Mouse (Mus musculus) liver, embryonic 11.5 days (tissue): ENCODE measurements around the gene H3f3b. TPM values are rescaled to one million over a fixed set of nuclear protein-coding genes. Genes with fewer than 3 reads are reported as not detected.

ENCODE experiments used
- ATAC-seq: fragments of 200-750 bp; cut with Nextera tagmentation; replicated peaks from 2 replicates; pipeline ENCODE4 v1.8.0; 2017; ENCODE audit warnings: moderate number of reproducible peaks, mild to moderate bottlenecking, moderate TSS enrichment, moderate library complexity; ENCODE audit not compliant: low FRiP score
- DNase-seq: peaks from one replicate; pipeline ENCODE4 v3.0.0-alpha.2; 2017; ENCODE audit warnings: low spot score
- H3K27ac ChIP-seq: fragments of 300-500 bp; sonication (generic); 2 replicates; pipeline ENCODE4 v1.5.1; 2014; ENCODE audit warnings: mild to moderate bottlenecking, low read depth, low read length, control low read depth
- H3K27me3 ChIP-seq: fragments of 300-500 bp; sonication (generic); replicated peaks from 2 replicates; pipeline ENCODE4 v1.6.1; 2014; ENCODE audit warnings: low read length, mixed read lengths; ENCODE audit not compliant: control insufficient read depth, insufficient read depth
- H3K36me3 ChIP-seq: fragments of 300-500 bp; sonication (generic); 2 replicates; pipeline ENCODE4 v1.6.1; 2014; ENCODE audit warnings: mild to moderate bottlenecking, low read length, moderate library complexity, mixed read lengths; ENCODE audit not compliant: control insufficient read depth, insufficient read depth
- H3K4me1 ChIP-seq: fragments of 300-500 bp; sonication (generic); replicated peaks from 2 replicates; pipeline ENCODE4 v1.6.1; 2014; ENCODE audit warnings: low read length, mixed read lengths; ENCODE audit not compliant: control insufficient read depth, insufficient read depth
- H3K4me2 ChIP-seq: fragments of 300-500 bp; sonication (generic); 2 replicates; pipeline ENCODE4 v1.6.1; 2014; ENCODE audit warnings: mild to moderate bottlenecking, control low read depth, moderate library complexity
- H3K4me3 ChIP-seq: fragments of 300-500 bp; sonication (generic); 2 replicates; pipeline ENCODE4 v1.5.1; 2014; ENCODE audit warnings: low read depth, low read length, control low read depth
- H3K9ac ChIP-seq: fragments of 300-500 bp; sonication (generic); 2 replicates; pipeline ENCODE4 v1.6.1; 2014; ENCODE audit warnings: low read depth, low read length, control low read depth
- H3K9me3 ChIP-seq: fragments of 300-500 bp; sonication (generic); 2 replicates; pipeline ENCODE4 v1.6.1; 2016; ENCODE audit warnings: low read length, inconsistent platforms, mixed read lengths; ENCODE audit not compliant: control insufficient read depth
- WGBS: fragments of 180-500 bp; shearing (Covaris S2); extraction: QIAGEN DNeasy Blood & Tissue Kit; methylation state at CpG from one replicate; pipeline ENCODE4 v1.1.7; 2014; 5-methylcytosine and 5-hydroxymethylcytosine counted together
- polyA plus RNA-seq: library from polyadenylated mRNA; unstranded; fragments of >200 nt; fragmentation: Nextera tagmentation; extraction: Ambion mirVana; gene quantifications from 2 replicates; pipeline ENCODE4 v1.2.1, GENCODE M21; 2014

H3f3b gene
- polyA plus RNA-seq, 1 experiment from 2014 or later: 1,141 TPM

DNA sequence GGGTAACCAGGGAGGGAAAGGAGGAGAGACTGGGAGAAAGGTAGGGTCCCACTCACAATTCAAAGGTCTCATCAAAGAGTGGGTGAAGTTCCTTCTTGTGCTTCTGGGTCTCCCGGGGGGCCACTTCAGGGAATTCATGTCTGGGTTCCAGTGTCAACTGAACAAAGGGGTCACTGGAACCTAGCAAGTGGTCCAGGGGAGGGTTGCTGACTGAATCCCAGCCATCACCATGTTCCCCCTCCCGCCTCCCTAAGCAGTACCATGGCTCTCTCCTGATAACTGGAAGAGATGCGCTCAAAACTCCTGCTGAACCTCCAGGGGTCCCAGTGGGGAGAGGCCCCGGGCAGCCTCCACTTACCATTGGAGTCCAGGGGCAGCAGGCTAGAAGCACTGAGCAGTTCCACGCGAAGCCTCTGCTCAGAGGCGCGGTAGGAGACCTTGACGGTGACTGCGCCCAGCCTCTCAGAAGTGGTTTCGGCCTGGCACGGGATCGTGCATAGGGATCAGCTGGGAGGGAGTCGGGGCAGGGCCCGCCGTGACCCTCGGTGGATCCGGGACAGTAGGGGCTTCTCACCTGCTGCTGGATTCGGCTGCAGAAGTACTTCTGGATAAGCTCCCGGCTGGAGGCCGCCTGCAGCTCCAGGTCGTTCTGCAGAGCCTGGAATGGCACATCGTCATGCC, 36.6 kb upstream of the H3f3b start:
- Histone ChIP-seq H3K4me1 (no peaks in the 10 kb centered on the region), H3K9ac (no peak overlapping the region), H3K27me3 (no peaks in the 10 kb centered on the region), H3K9me3 (no peaks in the 10 kb centered on the region), H3K4me3 (no peak overlapping the region), H3K27ac (no peak overlapping the region), H3K4me2 (no peak overlapping the region), H3K36me3 (peaks cover 25% of the 10 kb centered on the region)
- 70% methylated on average over 23 of the region's 23 CpGs for WGBS
- ATAC-seq: no peak
- DNase-seq: no peak

DNA sequence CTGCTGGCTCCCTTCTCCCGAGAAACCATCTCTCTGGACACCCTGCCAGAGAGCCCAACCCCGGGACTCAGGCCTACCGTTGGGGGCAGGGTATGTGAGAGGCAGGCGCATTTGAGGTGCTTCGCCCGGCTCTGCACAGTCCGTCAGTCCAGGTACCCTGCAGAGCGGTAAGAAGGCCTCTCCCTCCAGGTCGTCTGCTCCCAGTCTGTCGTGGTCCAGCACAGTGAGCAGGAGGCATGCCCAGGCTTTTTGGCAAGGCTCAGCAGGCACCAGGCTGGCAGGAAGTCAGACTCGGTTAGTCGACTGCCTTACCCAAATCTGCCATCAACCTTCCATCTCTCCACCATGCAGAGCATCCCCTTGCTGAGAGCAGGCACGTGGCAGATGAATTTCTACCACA, 35.8 kb upstream of the H3f3b start:
- peaks cover 32% of the 10 kb centered on the region for H3K36me3 ChIP-seq
- no peaks in the 10 kb centered on the region for H3K9me3 ChIP-seq
- H3K9ac ChIP-seq: no peak overlapping the region
- WGBS: 78% methylated on average over 13 of the region's 13 CpGs
- ATAC-seq (no peak), DNase-seq (no peak)
- H3K4me1 ChIP-seq: peaks cover 1% of the 10 kb centered on the region; the same call in 1 of the 2 replicates
- H3K27ac ChIP-seq: no peak overlapping the region
- H3K27me3 ChIP-seq: no peaks in the 10 kb centered on the region
- no peak overlapping the region for H3K4me3 ChIP-seq
- H3K4me2 ChIP-seq: no peak overlapping the region

DNA sequence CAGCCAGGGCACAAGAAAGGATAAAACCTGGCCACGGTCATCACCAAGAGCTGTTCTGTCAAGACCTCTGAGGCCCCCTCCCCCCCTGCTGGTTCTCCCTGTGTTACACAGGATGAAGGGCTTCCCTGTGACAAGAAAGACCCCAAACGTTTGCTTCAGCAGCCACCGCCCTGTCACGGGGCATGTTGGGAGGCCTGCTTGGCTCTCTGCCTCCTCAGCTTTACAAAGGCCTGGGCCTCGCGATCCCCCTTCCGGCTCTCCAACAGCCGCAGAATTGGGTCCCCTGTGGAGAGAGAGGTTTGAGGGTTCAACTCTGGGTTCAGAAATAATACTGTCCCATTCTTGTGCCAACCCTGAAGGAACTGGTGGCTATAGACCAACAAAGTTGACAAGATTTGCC, 34.8 kb upstream of the H3f3b start:
- no peaks in the 10 kb centered on the region for H3K27me3 ChIP-seq
- peaks cover 40% of the 10 kb centered on the region for H3K36me3 ChIP-seq
- no peaks in the 10 kb centered on the region for H3K9me3 ChIP-seq
- no peak overlapping the region for H3K4me2 ChIP-seq
- DNase-seq: no peak
- H3K27ac ChIP-seq: no peak overlapping the region
- H3K4me3 ChIP-seq: no peak overlapping the region
- ATAC-seq: no peak
- H3K9ac ChIP-seq: no peak overlapping the region
- 75% methylated on average over 8 of the region's 8 CpGs for WGBS
- peaks cover 11% of the 10 kb centered on the region for H3K4me1 ChIP-seq

DNA sequence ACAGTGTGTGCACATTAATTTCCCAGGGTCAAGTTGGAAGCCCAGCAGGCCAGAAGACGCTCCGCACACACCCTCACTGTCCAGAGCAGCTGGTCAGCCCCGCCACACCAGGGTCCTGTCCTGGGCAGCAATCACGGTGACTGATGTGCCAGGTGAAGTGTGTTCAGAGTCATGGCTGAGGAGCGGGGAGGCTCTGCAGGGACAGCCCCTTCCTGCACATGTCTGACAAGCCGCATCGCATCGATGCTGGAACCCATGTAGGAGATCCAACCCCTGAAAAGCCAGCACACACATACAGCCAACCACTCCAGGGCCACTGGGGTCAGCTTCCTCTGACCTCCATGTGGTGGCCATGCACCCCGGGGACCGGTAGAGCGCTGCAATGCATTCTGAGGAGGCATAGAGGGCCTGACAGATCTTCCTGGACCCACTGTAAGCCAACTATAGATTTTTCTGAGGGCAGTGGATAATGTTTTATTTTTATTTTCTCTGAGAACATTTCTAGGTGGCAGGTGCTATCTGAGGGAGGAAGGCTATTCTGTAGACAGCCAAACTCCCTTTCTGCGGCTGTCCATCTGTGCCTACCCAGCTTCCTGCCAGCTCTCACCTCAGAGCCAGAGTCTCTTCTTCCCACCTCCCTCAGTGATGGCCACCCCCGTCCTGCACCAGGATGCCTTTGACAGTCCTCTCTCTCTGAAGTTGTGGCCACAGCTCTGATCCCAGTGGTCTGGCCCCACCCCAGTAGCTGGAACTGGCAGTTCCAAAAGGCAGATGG, 34.1 kb upstream of the H3f3b start:
- ATAC-seq (no peak), DNase-seq (no peak)
- H3K27ac ChIP-seq: no peak overlapping the region
- H3K4me3 ChIP-seq: no peak overlapping the region
- no peak overlapping the region for H3K9ac ChIP-seq
- no peaks in the 10 kb centered on the region for H3K9me3 ChIP-seq
- WGBS: 84% methylated on average over 13 of the region's 13 CpGs
- peaks cover 45% of the 10 kb centered on the region for H3K36me3 ChIP-seq
- no peaks in the 10 kb centered on the region for H3K27me3 ChIP-seq
- no peak overlapping the region for H3K4me2 ChIP-seq
- peaks cover 18% of the 10 kb centered on the region for H3K4me1 ChIP-seq

DNA sequence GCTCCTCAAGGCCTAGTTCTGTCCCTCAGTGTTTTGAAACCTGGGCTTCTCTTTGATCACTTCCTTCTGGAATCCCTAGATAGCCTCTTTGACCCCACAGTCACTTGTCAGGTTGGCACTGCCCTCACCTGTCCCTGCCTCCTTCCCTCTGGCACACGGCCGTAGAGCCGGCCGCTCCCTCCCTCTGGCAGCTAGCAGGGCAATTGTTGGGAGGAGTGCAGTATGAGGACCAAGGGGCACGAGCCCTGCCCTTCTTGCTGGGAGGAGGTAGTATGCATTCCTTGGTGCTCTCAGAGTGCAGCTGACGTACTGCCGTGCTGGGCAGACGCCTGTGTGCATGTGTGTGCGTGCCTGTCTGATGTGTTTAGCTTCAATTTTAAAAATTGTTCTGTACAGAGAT, 32.8 kb upstream of the H3f3b start:
- Histone ChIP-seq H3K4me3 (no peak overlapping the region), H3K4me1 (peaks cover 29% of the 10 kb centered on the region), H3K9ac (no peak overlapping the region), H3K4me2 (no peak overlapping the region), H3K27ac (no peak overlapping the region), H3K27me3 (no peaks in the 10 kb centered on the region), H3K36me3 (peaks cover 56% of the 10 kb centered on the region), H3K9me3 (no peaks in the 10 kb centered on the region)
- DNase-seq (no peak), ATAC-seq (no peak)
- WGBS: 86% methylated on average over 9 of the region's 9 CpGs

DNA sequence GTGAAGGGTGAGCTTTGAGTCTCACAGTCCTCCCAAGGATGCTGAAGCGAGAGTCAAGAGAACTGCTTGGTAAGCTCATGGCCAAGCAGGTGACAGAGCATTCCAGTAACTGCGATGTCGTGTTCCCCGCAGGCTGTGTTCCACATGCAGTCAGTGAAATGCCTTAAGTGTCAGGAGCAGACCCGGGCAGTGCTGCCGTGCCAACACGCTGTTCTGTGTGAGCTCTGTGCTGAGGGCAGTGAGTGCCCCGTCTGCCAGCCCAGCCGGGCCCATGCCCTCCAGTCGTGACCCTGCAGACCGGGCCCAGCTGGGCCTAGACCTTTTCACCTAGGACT, 31.9 kb upstream of the H3f3b start:
- ATAC-seq (no peak), DNase-seq (no peak)
- no peaks in the 10 kb centered on the region for H3K9me3 ChIP-seq
- 94% methylated on average over 11 of the region's 11 CpGs for WGBS
- peaks cover 29% of the 10 kb centered on the region for H3K4me1 ChIP-seq
- no peak overlapping the region for H3K27ac ChIP-seq
- no peak overlapping the region for H3K9ac ChIP-seq
- H3K36me3 ChIP-seq: peaks cover 63% of the 10 kb centered on the region
- H3K27me3 ChIP-seq: no peaks in the 10 kb centered on the region
- H3K4me2 ChIP-seq: no peak overlapping the region
- no peak overlapping the region for H3K4me3 ChIP-seq

DNA sequence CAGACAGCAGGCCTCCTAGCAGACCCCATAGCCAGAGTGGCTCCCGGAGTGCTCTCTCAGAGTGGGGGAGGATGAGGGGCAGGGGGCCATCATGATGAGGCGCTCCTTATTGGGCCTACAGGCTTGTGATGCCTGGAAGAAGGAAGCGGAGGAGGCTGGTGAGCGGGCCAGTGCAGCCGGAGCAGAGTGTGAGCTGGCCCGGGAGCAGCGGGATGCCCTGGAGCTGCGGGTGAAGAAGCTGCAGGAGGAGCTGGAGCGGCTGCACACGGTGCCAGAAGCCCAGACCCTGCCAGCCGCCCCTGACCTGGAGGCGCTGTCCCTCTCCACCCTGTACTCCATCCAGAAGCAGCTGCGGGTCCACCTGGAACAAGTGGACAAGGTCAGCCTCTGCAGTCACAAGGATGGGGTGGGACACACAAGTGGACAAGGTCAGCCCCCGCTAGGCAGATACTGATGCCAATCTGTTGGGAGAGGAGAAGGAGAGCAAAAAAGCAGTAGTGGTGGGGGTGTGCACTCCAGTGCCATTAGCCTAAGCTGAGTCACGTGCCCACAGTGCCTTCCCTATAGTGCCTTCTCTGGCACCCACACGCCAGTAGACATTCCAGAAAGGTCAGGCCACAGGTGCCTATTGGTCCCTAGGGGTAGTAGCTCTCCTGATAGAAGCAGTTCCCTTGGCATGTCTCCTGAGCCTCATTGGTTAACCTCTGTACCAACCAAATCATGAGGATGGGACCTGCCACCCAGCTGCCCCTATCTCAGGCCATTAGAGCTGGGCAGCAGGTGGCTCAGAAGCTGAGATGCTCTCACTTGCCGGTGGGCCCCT, 31.3 kb upstream of the H3f3b start:
- H3K9me3 ChIP-seq: no peaks in the 10 kb centered on the region
- H3K27me3 ChIP-seq: no peaks in the 10 kb centered on the region
- WGBS: 91% methylated on average over 17 of the region's 17 CpGs
- H3K4me3 ChIP-seq: no peak overlapping the region
- ATAC-seq (no peak), DNase-seq (no peak)
- peaks cover 29% of the 10 kb centered on the region for H3K4me1 ChIP-seq
- no peak overlapping the region for H3K9ac ChIP-seq
- H3K36me3 ChIP-seq: peaks cover 65% of the 10 kb centered on the region
- no peak overlapping the region; the same call in 1 of the 2 replicates for H3K27ac ChIP-seq
- no peak overlapping the region for H3K4me2 ChIP-seq

DNA sequence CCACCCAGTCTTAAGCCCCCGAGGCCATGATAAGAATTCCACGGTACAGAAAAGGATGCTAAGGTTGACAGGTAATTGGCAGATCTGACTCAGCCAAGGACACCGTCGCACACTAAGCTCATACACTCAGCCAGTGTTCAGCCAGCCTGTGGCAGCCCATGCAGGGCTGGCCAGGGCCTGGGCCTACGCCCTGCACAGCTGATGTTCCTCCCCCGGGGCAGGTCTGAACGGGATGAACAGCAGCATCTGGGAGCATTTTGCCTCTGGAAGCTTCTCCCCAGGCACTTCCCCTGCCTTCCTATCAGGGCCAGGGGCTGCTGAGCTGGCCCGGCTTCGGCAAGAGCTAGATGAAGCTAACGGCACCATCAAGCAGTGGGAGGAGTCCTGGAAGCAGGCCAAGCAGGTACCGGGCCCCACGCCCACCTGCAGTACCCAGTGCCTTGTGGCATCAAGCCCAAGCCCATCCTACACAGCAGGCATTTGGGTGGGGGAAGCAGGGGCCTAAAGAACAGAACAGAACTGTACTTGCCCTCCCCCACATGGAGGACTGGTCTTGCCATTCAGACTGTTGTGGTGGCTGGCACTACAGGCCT, 30.4 kb upstream of the H3f3b start:
- H3K27ac ChIP-seq: peak overlapping the region; percentile 82; the same call in 1 of the 2 replicates
- no peak for ATAC-seq
- 77% methylated on average over 12 of the region's 12 CpGs for WGBS

More for the DNA sequence above, 30.4 kb upstream of the H3f3b start:
- H3K9me3 ChIP-seq: no peaks in the 10 kb centered on the region
- peak overlapping the region; percentile 12; the same call in 1 of the 2 replicates for H3K4me2 ChIP-seq
- DNase-seq: no peak
- H3K9ac ChIP-seq: peak overlapping the region; percentile 39; the same call in 1 of the 2 replicates
- H3K4me1 ChIP-seq: peaks cover 35% of the 10 kb centered on the region
- H3K27me3 ChIP-seq: no peaks in the 10 kb centered on the region
- no peak overlapping the region for H3K4me3 ChIP-seq
- H3K36me3 ChIP-seq: peaks cover 69% of the 10 kb centered on the region
